Mouse (Mus musculus): ENCODE measurements at regions not wholly inside any gene's neighbourhood (a gene's known extent, or its start where the extent isn't known, plus 50 kb on each side); places are given as distances from the start of the nearest gene placed in this dataset.

- TF ChIP-seq CTCF (IDR thresholded peaks at IDR 0.05; ENCODE audit: low read depth, low read length) = no peak
- TF ChIP-seq GATA1 (IDR thresholded peaks at IDR 0.05; ENCODE audit: borderline replicate concordance, low read length) = no peak
- TF ChIP-seq TAL1 (conservative IDR thresholded peaks at IDR 0.05; ENCODE audit: low read depth, low read length) = no peak
- TF ChIP-seq GATA2 (IDR thresholded peaks at IDR 0.05; ENCODE audit: borderline replicate concordance, low read depth, low read length) = no peak
- TF ChIP-seq POLR2AphosphoS5 (IDR thresholded peaks at IDR 0.05; ENCODE audit: insufficient replicate concordance, low read depth, low read length) = no peak
Observed at GRCm38 (mm10) chr10:125896646-125897045, 69.3 kb upstream of the Lrig3 start.
